Mouse (Mus musculus) v-Abl transformed pro-B cells (cell line): Measurements from ENCODE around the gene Cdh13.

ENCODE experiments used
- in situ Hi-C, 2 experiments: fragments of 400-800 bp; cut with MboI; formaldehyde crosslinking; loops; one replicate each; pipeline ENCODE4 v1.15.1; 2025; ENCODE audit not compliant: unreplicated experiment in 2 of 2

Gene Cdh13

DNA sequence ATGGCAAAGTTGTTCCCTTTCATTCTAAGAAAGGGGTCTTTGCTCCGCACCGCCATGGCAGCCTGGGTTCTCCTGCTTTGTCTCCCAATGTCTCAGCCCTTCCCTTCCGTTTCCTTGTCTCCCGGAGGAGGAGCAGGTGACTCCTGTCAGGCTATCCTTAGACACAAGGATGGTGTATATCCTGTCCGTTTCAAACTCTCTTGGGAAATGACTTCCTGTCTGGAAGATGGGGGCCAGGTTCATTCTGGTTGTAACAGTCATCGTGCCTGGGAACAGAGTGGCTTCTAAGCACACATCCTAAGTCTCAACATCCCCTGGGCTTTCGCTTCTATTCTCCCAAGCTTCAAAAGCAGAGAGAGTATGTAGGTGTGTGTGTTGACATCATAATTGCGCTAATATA is 571.1 kb downstream of the Cdh13 start:
- in situ Hi-C loops, result loop anchor here in 1 of 2 experiments (10.0 kb wide), 1 partner anchor 920 kb away; no protein-coding TSS in a partner anchor

DNA sequence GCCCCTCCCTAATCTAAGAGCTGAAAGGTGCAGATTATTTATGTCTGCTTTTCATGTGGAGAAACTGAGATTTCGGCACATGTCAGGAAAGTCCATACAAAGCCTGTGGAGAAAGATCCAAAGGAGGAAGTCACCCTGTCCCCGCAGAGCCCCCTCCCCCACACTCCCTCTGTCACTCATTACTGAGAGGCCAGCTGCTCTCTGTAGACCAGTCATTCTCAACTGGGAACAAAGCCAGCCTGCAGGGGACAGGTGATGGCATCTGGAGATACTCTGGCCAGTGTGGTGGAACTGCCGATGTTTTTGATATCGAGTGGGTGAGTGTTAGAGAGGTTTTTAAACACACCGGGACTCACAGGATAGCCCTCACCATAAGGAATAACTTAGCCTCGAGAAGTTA is 582.8 kb downstream of the Cdh13 start:
- in situ Hi-C loops, result no loop called here

DNA sequence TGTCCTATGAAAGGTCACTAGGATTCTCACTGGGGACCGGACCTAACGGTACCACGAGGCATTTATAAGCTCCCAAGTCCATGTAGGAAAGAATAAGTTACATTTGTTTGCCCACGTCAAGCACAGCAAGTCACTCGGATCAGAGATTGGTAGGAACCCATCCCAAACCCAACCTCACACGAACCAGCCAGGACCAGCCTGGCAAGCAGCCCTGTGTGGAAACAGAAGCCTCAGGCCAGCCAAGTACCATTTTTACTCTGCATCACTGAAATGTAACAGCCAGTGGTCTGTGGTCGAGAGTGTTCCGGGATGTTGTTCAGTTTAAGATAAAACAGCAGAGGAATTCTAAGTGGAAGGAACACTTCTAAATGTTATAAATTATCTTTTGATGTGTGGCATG is 587.2 kb downstream of the Cdh13 start:
- in situ Hi-C loops, result no loop called here

DNA sequence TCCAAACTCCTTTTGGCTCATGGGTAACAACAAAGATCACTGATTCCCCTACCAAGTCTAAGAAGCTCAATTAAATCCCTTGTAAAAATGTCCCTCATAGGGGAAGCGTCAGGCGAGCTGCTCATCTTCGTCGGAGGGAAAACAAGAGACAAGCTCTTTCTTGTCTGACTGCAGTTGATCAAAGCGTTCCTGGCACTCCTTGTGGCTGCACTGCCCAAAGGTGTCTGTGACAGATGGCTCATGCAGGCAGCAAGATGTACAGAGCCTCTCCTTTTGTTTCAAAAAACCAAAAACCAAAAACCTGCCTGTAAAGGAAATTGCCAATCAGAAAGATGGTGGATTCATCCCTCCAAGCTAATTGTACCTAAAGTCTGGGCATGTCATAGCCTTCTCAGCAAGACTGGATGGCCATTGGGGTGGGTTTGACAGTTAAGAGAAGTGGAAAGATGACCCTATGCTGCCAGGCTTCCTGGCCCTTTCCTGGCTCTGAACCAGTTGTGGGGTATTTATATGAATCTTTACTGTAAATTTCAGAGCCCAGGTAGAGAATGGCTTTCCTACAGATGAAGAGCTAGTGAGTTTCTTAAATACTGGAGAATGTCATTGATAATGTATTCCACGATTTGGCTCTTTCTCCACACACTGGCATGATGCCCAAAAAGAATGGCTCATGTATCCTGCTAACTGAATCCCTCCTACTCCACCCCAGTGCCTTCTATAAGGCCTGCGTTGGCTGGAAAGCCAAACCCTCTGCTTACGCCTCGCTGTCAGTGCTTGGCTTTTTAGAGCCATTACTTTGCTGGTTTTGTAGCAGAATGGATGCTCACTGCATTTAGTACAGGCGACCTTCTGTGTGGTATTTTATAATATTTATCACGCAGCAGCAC is 596.6 kb downstream of the Cdh13 start:
- in situ Hi-C loops, result no loop called here

DNA sequence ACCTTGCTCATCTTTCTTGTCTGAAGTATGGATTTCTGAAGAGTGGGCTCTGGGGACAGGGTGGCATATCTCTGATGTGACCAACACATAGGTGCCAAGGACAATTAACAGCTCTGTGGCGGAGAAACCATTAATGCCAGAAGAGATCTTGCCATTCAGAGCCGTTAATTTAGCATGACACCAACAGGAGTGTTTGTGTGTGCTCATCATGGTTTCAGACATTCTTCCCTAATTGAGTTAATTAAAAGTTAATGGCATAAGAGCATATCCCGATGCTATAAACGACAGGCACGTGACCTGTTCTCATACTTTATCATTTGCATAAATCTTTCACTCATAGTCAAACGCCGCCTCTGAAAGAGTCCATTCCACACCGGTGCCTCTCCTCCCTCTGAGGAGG is 600.8 kb downstream of the Cdh13 start:
- in situ Hi-C loops, result no loop called here

DNA sequence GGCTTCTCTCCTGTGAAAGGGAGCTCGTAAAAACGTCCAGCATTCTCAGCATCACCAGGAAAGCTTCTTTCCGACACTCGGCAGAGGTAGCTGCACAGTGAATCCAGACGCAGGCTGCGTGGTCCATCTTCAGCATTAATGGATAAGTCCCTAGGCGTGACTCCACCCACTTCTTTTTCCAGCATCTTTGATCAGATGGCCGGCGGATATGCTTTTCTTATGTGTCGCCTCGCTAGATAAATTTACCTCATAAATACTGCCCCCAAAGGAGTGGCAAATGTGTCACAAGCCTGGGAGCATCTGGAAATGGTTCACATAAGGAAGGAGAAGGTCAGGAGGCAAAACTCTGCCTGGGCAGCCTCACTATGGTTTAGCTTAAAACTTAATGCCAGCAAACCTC is 601.5 kb downstream of the Cdh13 start:
- in situ Hi-C loops, result no loop called here

DNA sequence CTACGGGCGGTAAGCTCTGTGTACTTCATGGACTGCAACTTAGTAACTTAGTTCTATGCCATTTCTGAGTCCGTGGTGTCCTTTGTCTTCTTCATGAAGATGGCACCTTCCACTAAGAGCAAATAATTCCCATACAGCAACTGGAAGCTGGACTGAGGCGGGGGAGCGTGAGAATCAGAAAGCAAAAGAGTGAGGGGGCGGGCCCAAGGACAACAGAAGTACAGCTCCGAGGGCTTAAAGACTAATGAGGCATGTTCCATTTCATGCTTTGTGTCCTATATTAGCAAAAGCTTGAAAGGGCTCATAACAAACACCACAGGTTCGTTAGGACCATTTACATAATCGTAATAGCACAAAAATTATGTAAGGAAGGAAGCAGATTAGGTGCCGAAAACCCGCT is 618.9 kb downstream of the Cdh13 start:
- in situ Hi-C loops, result no loop called here

DNA sequence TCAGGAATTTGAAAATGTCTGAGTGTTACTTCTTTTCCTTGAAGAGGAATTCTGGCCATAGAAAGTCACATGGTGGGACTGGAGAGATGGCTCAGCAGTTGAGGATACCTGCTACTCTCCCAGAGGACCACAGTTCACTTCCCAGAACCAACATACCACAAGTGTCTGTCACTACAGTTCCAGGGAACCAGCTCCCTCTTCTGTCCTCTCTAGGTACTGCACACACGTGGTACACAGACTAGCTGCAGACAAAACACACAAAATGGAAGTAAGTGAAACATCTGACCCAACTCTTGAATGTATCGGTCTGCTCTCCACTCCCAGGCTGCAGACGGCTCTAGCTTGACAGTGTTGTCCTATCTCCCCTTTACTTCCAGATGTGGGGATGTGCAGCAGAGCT is 633.0 kb downstream of the Cdh13 start:
- in situ Hi-C loops, result no loop called here

DNA sequence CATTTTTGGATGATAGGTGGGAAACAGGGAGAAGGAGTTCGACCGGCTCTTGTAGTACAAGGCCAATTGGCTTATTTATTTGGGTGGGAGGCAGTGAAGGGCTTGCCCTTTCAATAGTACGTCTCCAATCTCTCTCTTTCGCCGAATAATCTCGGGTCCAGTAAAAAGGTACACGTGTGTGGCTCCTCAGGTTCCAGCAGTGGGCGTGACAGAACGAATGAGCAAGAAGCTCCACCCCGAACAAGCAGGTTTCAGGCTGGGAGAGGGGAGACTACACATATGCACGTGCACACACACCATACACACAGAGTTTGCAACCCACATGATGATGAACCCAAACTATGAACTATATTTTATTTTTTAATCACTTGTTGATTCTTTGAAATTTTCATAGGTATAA is 653.9 kb downstream of the Cdh13 start:
- in situ Hi-C loops, result no loop called here

DNA sequence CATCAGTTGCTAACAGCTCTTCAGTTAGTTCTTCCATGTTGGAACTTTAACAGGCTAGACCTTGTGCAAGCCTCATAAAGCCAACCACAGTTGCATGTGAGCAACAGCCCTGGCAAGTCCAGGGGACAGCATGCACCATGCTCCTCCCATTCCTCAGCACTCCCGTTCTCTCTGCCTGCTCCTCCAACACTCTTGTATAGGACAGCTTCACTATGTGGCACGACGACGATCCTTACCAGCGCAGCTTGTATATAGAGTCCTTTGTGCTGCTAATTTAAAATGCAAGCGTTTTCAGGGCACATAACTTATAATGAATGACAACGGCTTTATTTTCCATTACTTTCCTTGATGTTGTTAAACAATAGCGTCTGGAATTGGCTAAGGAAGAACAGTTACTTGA is 654.5 kb downstream of the Cdh13 start:
- in situ Hi-C loops, result no loop called here

DNA sequence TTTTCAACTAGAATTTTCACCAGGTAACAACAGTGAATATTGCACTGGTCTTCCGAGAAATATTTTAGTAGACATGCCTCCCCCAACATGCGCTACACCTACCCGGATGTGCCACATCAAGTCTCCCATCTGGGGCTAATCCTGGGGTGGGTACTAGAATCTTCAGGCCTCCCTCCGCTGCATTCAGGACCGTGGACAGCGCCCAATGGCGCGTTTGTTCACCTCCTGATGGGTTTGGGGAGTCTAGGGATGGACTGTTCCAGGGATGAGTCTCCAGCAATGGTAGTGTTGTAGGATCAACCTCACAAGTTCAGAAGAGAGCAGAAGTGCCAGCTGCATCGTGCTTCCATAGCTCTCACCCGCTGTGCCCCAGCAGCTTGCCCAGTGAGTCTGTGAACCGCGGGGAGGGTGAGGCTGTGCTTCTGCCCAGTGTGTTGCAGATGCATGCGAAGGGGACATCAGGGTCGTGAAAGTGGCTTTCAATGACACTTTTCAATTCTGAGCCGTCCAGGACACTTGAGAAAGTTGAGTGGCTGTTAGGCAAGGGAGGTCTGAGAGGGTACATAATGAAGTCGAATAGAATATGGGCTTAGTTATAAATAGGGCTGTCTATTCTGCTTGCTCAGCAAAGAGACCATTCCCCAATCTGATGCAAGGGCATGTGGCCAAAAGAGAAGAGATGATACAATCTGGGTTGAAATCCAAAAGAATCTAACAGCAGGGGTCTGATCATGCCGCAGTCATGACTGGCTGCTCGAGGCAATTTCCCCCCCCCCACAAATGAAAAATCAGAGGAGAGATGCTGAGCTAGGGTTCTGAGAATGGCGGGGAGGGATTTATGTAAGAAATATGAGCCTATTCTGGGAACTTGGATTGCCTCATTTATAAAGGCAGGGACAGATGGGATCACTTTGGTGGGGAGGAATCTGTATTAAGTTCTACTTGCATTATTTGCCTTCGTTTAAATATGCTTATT is 668.5 kb downstream of the Cdh13 start:
- in situ Hi-C loops, result no loop called here

DNA sequence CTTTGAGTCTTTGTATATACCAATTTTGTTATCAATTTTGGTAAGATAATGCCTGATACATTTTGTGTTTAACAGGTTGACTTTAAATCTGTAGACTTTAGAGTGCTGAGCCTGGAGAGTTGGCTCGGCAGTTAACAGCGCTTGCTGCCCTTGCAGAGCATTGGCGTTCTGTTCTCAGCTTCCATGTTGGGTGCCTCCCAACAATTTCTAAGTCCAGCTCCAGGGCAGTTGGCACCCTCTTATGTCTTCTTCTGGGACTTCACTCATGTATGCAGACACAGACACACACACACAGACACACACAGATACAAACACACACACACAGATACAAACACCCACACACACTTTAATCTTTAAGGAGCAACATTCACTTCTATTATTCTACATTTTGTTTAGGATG is 672.6 kb downstream of the Cdh13 start:
- in situ Hi-C loops, result no loop called here

DNA sequence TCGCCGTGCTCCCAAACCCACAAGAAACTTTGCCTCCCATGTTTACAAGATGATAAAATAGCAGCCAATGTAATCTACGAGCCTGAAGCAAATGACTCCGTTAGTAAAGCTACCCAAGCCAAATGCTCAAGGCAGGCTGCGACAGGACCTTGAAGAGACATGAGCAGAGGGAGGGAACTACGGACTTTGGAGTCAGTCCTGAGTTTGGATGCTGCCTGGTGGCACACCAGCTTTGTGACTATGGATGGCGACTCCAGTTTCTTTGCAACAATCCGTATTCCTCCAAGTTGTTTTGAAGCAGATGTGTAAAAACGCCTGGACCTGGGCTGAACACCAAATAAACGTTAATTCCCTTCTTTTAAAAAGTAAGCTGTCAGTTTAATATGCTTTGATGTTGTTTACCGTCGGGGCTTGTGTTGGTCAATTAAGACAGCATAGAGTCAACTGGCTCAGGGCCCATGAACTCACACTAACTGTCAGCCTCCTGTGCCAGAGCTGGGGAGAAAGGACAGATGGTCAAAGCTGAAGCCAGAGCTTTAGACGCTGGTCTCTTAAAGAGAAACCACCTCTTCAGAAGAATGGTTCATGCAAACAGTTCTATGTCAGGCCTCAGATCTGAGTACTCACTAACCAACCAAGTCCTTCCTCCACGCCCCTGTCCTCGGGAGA is 678.5 kb downstream of the Cdh13 start:
- in situ Hi-C loops, result no loop called here

DNA sequence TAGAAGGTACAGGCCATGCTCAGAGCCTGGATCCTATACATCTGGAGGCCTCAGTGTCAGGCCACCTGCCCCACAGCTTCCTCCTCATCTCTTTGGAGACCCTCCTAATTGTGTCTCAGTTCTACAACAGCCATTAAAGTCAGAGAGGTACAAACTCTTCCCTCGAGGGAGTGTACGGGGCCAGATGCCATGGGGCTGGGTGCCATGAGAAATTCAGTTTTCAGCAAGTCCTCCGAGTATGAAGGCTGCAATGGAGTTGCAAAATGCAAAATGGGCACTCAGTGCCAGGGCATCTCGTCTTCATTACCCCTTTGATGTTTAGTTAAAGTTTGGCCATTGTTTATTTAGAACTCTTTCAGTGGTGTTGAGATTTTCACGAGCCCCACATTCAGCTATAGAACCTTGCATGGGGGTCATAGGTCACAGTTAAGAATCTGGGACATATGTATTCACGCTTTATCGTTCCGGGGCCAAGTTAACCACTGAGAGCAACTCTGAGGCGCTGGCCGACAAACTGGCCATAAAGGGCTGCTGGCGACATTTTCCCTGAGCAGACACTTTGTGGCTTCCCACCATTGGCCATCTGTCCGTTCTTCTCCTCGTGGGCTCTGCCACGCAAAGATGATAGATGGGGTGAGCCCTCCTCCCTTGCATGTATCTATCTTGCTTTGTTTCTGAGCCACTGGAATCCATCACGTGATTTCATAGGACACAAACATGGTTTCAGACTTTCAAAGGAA is 681.7 kb downstream of the Cdh13 start:
- in situ Hi-C loops, result no loop called here

DNA sequence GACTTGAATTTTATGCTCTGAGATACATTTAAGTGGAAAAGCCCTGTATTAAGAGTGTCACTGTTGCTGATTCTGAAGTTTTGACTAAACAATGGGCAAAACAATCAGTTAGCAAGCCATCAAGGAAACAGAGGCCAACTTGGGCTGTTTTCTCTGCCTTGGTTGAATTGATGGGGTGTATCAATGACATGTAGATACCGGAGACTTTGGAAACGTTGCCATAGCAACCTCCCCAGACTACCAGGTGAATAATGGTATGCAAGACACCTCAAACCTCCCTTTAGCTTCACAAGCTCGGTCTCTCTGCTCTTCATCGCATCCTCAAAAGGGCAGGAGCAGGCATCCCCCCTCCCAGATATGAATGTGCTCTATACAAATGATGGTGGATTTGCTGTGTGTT is 685.4 kb downstream of the Cdh13 start:
- in situ Hi-C loops, result no loop called here

DNA sequence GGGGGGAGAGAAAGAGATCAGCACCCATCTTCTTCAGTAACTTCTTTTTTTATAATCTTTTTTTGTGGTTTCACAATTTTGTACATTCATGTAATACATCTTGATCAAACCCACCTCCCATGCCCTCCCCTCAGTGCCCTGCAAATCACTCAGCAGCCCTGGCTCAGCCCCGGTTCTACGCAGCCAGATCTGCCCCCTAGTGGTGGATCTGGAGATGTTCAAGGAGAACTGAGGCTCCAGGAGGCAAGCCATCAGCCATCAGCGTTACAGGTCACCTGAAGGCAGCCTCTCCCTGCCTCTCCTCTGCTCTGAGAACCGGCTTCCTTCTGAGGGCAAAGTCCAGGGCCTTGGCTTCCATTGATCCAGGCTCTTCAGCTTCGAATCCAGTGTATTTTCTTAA is 696.3 kb downstream of the Cdh13 start:
- in situ Hi-C loops, result no loop called here

DNA sequence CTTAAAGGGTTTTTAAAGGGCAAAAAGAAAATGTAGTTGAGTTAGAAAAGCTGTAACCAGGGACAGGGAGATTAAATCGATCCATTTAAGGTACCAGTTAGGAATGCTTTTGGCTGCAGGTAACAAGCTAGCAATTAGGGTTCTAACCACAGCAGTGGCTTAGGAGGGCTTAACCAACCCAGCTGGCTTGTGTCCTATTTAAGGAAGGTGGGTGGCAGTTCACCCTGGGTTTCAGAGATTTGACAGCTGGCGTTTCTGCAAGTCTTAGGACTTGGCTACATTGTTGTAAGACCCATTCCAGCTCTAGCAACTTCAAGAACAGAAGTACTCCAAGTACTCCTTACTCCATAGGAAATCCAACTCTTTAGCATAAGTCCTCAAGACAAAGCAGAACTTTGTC is 700.2 kb downstream of the Cdh13 start:
- in situ Hi-C loops, result no loop called here

DNA sequence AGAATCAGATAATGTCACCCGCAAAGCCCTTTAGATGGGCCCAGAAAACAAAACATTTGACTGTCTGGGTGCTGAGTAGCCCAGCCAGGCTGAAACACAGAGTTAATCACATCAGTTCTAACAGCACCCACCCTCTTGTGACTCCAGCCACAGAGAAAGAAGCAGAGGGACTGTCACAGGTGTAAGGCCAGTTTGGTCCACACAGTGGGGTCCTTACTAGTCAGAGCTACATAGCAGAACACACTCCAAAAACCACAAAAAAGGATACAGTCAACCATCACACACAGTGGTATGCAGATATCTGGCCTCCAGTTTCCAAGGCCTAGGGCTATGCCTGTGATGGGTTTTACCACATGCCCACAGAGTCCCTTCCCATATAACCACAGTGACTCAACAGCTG is 703.3 kb downstream of the Cdh13 start:
- in situ Hi-C loops, result no loop called here

DNA sequence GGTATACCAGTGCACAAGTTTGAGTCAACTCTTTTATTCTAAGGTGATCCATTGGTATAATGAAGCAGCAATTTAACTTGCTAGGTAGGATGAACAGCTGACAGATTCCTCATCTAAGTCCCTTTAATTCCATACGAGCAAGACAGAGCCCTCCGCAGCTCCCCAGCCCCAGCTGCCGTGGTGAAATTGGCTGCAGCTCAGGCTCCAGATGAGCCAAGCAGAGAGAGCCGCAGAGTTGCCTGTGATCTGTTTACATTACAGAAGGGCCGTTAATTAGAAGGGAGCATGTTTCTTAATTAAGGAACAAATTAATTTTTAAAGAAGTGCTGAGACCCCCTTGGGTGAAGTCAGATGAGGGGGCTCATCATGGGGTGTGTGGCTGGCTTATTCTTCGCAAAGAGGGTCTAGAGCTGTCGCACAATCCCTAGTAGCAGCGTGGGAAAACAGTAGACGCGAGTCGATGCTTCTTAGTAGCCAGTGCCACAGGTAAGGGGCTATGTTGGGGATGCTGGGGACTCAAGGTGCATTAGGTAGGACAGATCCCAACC is 712.2 kb downstream of the Cdh13 start:
- in situ Hi-C loops, result no loop called here

DNA sequence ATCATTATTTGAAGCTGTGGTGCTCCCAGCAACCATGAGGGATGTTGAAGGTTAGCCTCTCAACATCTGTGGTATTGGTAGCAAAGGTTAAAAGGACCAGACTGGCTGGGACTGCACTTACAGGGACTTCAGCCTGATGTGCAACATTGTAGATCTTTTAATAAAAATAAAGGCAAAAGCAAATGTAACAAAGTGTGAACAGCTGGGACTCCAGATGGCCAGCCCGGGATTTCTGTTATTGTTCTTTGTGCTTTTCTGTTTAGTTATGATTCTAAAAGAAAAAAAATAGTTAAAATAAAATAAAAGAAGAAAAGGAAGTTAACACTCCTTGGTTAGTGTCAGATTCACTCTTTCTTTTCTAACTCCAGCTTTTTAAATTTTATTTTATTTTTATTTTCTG is 717.1 kb downstream of the Cdh13 start:
- in situ Hi-C loops, result no loop called here
